Mouse (Mus musculus): ENCODE measurements around the gene Lyl1. TPM values are rescaled to one million over a fixed set of nuclear protein-coding genes. Genes with fewer than 3 reads are reported as not detected.

Gene Lyl1
- total and polyA plus RNA-seq, 3 experiments: 88.7 to 149 (median 136) TPM

DNA sequence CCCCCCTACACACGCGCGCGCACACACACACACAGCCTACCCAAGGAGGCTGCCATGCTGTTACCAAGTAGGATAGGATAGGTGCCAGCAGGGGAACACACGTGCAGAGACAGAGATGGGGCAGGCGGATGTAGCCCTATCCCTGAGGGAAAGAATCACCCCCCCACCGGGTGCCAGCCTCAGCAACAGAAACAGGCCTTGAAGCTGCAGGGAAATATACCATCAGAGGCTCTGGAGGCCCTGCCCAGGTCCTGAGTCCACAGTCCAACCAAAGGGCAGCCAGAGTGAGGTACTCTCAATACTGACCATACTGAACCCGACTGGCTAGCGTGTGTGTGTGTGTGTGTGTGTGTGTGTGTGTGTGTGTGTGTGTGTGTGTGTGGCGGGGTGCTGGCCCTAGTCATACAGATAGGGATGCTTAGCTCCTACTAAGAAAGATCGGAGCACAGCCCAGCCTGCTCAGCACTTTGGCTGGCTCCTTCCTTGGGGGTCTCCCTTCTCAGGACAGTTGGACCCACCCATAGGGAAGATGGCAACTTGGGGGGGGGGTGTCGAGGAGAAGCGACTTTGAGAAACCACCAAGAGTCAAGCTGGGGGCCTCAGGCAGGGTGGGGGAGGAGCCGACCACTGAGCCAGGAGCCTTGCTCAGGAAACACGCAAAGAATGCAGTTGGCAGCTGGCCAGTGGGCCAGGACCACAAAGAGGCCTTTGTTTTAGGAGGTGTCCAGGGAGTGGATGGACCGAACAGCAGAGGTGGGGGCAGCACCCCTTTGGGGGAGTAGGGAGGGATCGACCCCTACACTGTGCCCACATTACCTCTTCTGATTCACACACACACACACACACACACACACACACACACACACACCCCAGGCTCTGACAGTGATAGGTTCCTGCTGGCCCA lies 42.5 kb downstream of the Lyl1 start:
- peaks cover 3 to 7% of the 10 kb centered on the region in 2 experiments; a peak in 2 of 4 replicates for H3K4me1 ChIP-seq (ENCODE audit: control insufficient read depth in 1 of 2, insufficient read depth in 2 of 2, low read length in 2 of 2)

DNA sequence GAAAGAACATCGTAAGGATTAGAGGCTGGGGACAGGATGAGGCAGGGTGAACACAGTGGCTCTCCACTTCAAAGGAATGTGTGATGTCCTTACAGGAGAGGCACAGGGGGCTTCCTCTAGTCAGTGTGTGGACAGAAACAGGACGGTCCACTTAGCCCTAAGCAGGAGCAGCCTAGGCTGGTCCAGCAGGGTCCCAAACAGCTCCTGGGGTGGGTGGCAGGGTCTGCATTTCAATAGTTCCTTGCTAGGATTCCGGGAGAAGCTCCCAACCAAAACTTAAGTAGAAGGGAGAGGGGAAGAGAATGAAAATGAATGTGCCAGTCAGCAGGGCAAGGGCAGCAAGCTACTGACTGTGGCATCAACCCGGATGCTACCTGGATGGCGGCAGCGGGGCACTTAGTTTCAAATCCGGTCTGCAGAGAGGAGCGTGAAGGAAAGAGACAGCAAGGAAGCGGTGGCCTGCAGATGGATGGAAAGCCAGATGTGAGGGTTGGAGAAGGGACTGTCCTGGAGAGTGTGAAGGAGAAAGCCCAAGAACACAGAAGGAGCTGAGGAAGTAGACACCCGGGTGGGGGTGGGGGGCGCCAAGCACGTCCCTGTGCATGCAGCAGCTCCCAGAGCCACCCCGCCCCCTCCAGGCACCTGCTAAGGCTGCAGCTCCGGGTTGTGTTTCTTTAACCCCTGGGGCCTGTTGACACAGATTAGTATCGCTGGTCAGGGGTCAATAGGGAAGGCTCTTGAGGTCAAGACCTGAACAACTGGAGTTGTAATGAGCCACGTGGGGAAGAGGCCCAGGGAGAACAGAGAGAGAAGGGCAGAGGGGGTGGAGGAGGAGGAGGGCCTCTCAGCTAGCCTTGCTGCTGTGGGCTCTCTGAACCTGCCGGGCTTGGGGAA lies 44.0 kb downstream of the Lyl1 start:
- DNase-seq (ENCODE audit: low read depth, low spot score): no peak
- TF ChIP-seq MAZ (IDR thresholded peaks at IDR 0.05; ENCODE audit: low read depth, low read length) (no peak), GATA1 (IDR thresholded peaks at IDR 0.05; ENCODE audit: low read depth, low read length) (no peak), ZC3H11A (IDR thresholded peaks at IDR 0.05; ENCODE audit: low read depth, low read length) (no peak), POLR2A (IDR thresholded peaks at IDR 0.05; ENCODE audit: control insufficient read depth in 1 of 2, insufficient read depth in 1 of 2, low read depth in 1 of 2, low read length in 2 of 2, poor library complexity in 1 of 2) (no peak), USF2 (IDR thresholded peaks at IDR 0.05; ENCODE audit: borderline replicate concordance in 1 of 2, insufficient read depth in 1 of 2, low read depth in 1 of 2, low read length in 2 of 2) (no peak), USF1 (IDR thresholded peaks at IDR 0.05; ENCODE audit: low read depth, low read length) (no peak), MYC (IDR thresholded peaks at IDR 0.05; ENCODE audit: low read depth, low read length) (no peak), ZKSCAN1 (IDR thresholded peaks at IDR 0.05; ENCODE audit: low read depth, low read length) (no peak), ELF1 (IDR thresholded peaks at IDR 0.05; ENCODE audit: low read depth, low read length) (no peak), POLR2AphosphoS5 (IDR thresholded peaks at IDR 0.05; ENCODE audit: borderline replicate concordance, low read depth, low read length) (no peak), MYB (IDR thresholded peaks at IDR 0.05; ENCODE audit: low read depth, low read length) (no peak), POLR2AphosphoS2 (IDR thresholded peaks at IDR 0.05; ENCODE audit: low read length) (no peak), CHD2 (IDR thresholded peaks at IDR 0.05; ENCODE audit: low read length) (no peak), HCFC1 (IDR thresholded peaks at IDR 0.05; ENCODE audit: low read depth, low read length) (no peak), GABPA (IDR thresholded peaks at IDR 0.05; ENCODE audit: low read depth, low read length) (no peak), KAT2A (conservative IDR thresholded peaks at IDR 0.05; ENCODE audit: low read depth, low read length) (no peak), SMC3 (IDR thresholded peaks at IDR 0.05; ENCODE audit: low read depth, low read length) (no peak), TCF12 (IDR thresholded peaks at IDR 0.05; ENCODE audit: low read depth, low read length) (no peak)
- Histone ChIP-seq H3K4me3 (ENCODE audit: control insufficient read depth in 1 of 2, insufficient read depth in 1 of 2, low read depth in 2 of 2, low read length in 2 of 2) (no peak overlapping the region), H3K9ac (ENCODE audit: control insufficient read depth, low read depth, low read length, poor library complexity, severe bottlenecking) (no peak overlapping the region), H3K27ac (ENCODE audit: control insufficient read depth, low read depth, low read length) (no peak overlapping the region), H3K79me2 (ENCODE audit: control insufficient read depth, insufficient read depth, low read length, poor library complexity) (no peaks in the 10 kb centered on the region), H3K36me3 (ENCODE audit: control insufficient read depth in 1 of 2, insufficient read depth in 2 of 2, low read length in 2 of 2) (no peaks in the 10 kb centered on the region; a peak in 2 of 4 replicates), H3K4me1 (ENCODE audit: control insufficient read depth in 1 of 2, insufficient read depth in 2 of 2, low read length in 2 of 2) (peaks cover 3 to 7% of the 10 kb centered on the region in 2 experiments; a peak in 2 of 4 replicates), H3K9me3 (replicated peaks; ENCODE audit: insufficient read depth, low read length) (no peaks in the 10 kb centered on the region), H3K27me3 (ENCODE audit: control insufficient read depth in 1 of 2, insufficient read depth in 2 of 2, low read length in 2 of 2) (no peaks in the 10 kb centered on the region)

More for the DNA sequence above, 42.5 kb downstream of the Lyl1 start:
- no peaks in the 10 kb centered on the region for H3K27me3 ChIP-seq (ENCODE audit: control insufficient read depth in 1 of 2, insufficient read depth in 2 of 2, low read length in 2 of 2)
- no peak for TF ChIP-seq GATA1 (IDR thresholded peaks at IDR 0.05; ENCODE audit: low read depth, low read length)
- no peak for TF ChIP-seq MYC (IDR thresholded peaks at IDR 0.05; ENCODE audit: low read depth, low read length)
- TF ChIP-seq RCOR1 (IDR thresholded peaks at IDR 0.05; ENCODE audit: low read depth, low read length): no peak
- no peak overlapping the region for H3K4me3 ChIP-seq (ENCODE audit: control insufficient read depth in 1 of 2, insufficient read depth in 1 of 2, low read depth in 2 of 2, low read length in 2 of 2)
- H3K79me2 ChIP-seq (ENCODE audit: control insufficient read depth, insufficient read depth, low read length, poor library complexity): no peaks in the 10 kb centered on the region
- H3K9me3 ChIP-seq (replicated peaks; ENCODE audit: insufficient read depth, low read length): no peaks in the 10 kb centered on the region
- DNase-seq (ENCODE audit: low read depth, low spot score): no peak
- H3K27ac ChIP-seq (ENCODE audit: control insufficient read depth, low read depth, low read length): no peak overlapping the region
- H3K36me3 ChIP-seq (ENCODE audit: control insufficient read depth in 1 of 2, insufficient read depth in 2 of 2, low read length in 2 of 2): no peaks in the 10 kb centered on the region; a peak in 2 of 4 replicates
- no peak overlapping the region for H3K9ac ChIP-seq (ENCODE audit: control insufficient read depth, low read depth, low read length, poor library complexity, severe bottlenecking)
